Mouse (Mus musculus) hindbrain, embryonic 11.5 days (tissue): ENCODE data around the gene E130114P18Rik. TPM values are rescaled to one million over a fixed set of nuclear protein-coding genes. Genes with fewer than 3 reads are reported as not detected.

Source experiments
- ATAC-seq: fragments of 200-750 bp; cut with Nextera tagmentation; 2 replicates; pipeline ENCODE4 v1.8.0; 2017; ENCODE audit warnings: mild to moderate bottlenecking, moderate TSS enrichment, moderate library complexity; ENCODE audit not compliant: low FRiP score
- DNase-seq: peaks from one replicate; pipeline ENCODE4 v3.0.0-alpha.2; 2015; ENCODE audit warnings: low spot score
- H3K27ac ChIP-seq: fragments of 300-500 bp; sonication (generic); 2 replicates; pipeline ENCODE4 v1.5.1; 2014; ENCODE audit warnings: mild to moderate bottlenecking, low read depth, low read length
- H3K27me3 ChIP-seq: fragments of 300-500 bp; sonication (generic); 2 replicates; pipeline ENCODE4 v1.6.1; 2014; ENCODE audit warnings: mild to moderate bottlenecking, low read length, moderate library complexity, mixed read lengths; ENCODE audit not compliant: control insufficient read depth, insufficient read depth
- H3K36me3 ChIP-seq: fragments of 300-500 bp; sonication (generic); 2 replicates; pipeline ENCODE4 v1.6.1; 2014; ENCODE audit warnings: mild to moderate bottlenecking, low read length, moderate library complexity, mixed read lengths; ENCODE audit not compliant: control insufficient read depth, insufficient read depth
- H3K4me1 ChIP-seq: fragments of 300-500 bp; sonication (generic); replicated peaks from 2 replicates; pipeline ENCODE4 v1.6.1; 2014; ENCODE audit warnings: low read length, mixed read lengths; ENCODE audit not compliant: control insufficient read depth, insufficient read depth
- H3K4me2 ChIP-seq: fragments of 300-500 bp; sonication (generic); replicated peaks from 2 replicates; pipeline ENCODE4 v1.6.1; 2014; ENCODE audit warnings: mild to moderate bottlenecking, low read depth, low read length
- H3K4me3 ChIP-seq: fragments of 300-500 bp; sonication (generic); 2 replicates; pipeline ENCODE4 v1.5.1; 2014; ENCODE audit warnings: low read depth, low read length
- H3K9ac ChIP-seq: fragments of 300-500 bp; sonication (generic); 2 replicates; pipeline ENCODE4 v1.6.1; 2014; ENCODE audit warnings: low read depth, low read length
- H3K9me3 ChIP-seq: fragments of 300-500 bp; sonication (generic); 2 replicates; pipeline ENCODE4 v1.6.1; 2016; ENCODE audit warnings: low read length; ENCODE audit not compliant: control insufficient read depth
- whole genome bisulfite sequencing: fragments of 180-500 bp; shearing (Covaris S2); extraction: QIAGEN DNeasy Blood & Tissue Kit; methylation state at CpG from one replicate; pipeline ENCODE4 v1.1.7; 2014; 5-methylcytosine and 5-hydroxymethylcytosine counted together
- polyA plus RNA-seq: library from polyadenylated mRNA; unstranded; fragments of >200 nt; fragmentation: Nextera tagmentation; extraction: Ambion mirVana; gene quantifications from 2 replicates; pipeline ENCODE4 v1.2.1, GENCODE M21; 2014

The E130114P18Rik gene
- polyA plus RNA-seq, 1 experiment from 2014 or later = 28.5 TPM

GRCm38 (mm10) chr4:97557585-97557984, 220.3 kb downstream of the E130114P18Rik start:
- Histone ChIP-seq H3K36me3 (no peaks in the 10 kb centered on the region), H3K9me3 (no peaks in the 10 kb centered on the region), H3K27me3 (no peaks in the 10 kb centered on the region), H3K4me3 (no peak overlapping the region), H3K9ac (no peak overlapping the region), H3K4me2 (no peak overlapping the region), H3K27ac (no peak overlapping the region), H3K4me1 (no peaks in the 10 kb centered on the region)
- ATAC-seq (no peak), DNase-seq (no peak)
- WGBS = 72% methylated on average over 2 of the region's 2 CpGs

GRCm38 (mm10) chr4:97544016-97544415, 233.9 kb downstream of the E130114P18Rik start:
- no peak for DNase-seq
- 41% methylated on average over 5 of the region's 5 CpGs for WGBS
- H3K9ac ChIP-seq = no peak overlapping the region
- no peak for ATAC-seq
- H3K27ac ChIP-seq = no peak overlapping the region
- no peak overlapping the region for H3K4me2 ChIP-seq
- H3K36me3 ChIP-seq = no peaks in the 10 kb centered on the region
- no peaks in the 10 kb centered on the region for H3K9me3 ChIP-seq
- no peaks in the 10 kb centered on the region for H3K27me3 ChIP-seq
- H3K4me3 ChIP-seq = no peak overlapping the region
- no peaks in the 10 kb centered on the region for H3K4me1 ChIP-seq

GRCm38 (mm10) chr4:97532072-97532471, 245.8 kb downstream of the E130114P18Rik start:
- Histone ChIP-seq H3K9ac (no peak overlapping the region), H3K4me2 (no peak overlapping the region)
- 54% methylated on average over 2 of the region's 2 CpGs for WGBS

GRCm38 (mm10) chr4:97528517-97528916, 249.4 kb downstream of the E130114P18Rik start:
- 74% methylated on average over 2 of the region's 2 CpGs for WGBS
- Histone ChIP-seq H3K36me3 (no peaks in the 10 kb centered on the region), H3K4me2 (no peak overlapping the region), H3K9ac (no peak overlapping the region), H3K27ac (no peak overlapping the region), H3K9me3 (no peaks in the 10 kb centered on the region), H3K27me3 (no peaks in the 10 kb centered on the region), H3K4me1 (no peaks in the 10 kb centered on the region), H3K4me3 (no peak overlapping the region)
- DNase-seq (no peak), ATAC-seq (no peak)

More at GRCm38 (mm10) chr4:97532072-97532471, 245.8 kb downstream of the E130114P18Rik start:
- Histone ChIP-seq H3K36me3 (no peaks in the 10 kb centered on the region), H3K4me1 (no peaks in the 10 kb centered on the region), H3K4me3 (no peak overlapping the region), H3K27me3 (no peaks in the 10 kb centered on the region), H3K9me3 (no peaks in the 10 kb centered on the region), H3K27ac (no peak overlapping the region)
- DNase-seq = no peak
- ATAC-seq = no peak

Other genes starting within 250 kb of the E130114P18Rik start
- gene Nfia, start 5.3 kb downstream of the E130114P18Rik start, polyA plus RNA-seq = 29.8 and 45.6 TPM in 2 replicates